Mouse (Mus musculus): ENCODE measurements around the gene Fhod1.
A peak's percentile ranks its signal among the peaks of the same experiment; 100 is the strongest.

Gene Fhod1

GRCm38 (mm10) chr8:105317941-105318340 is 29.8 kb downstream of the Fhod1 start:
- DNase-seq (ENCODE audit: low read depth, low spot score), result no peak

- no peak for DNase-seq (ENCODE audit: low read depth, low spot score)
Observed at GRCm38 (mm10) chr8:105315073-105315769, 32.5 kb downstream of the Fhod1 start.

- no peak for DNase-seq (ENCODE audit: low read depth, low spot score)
Observed at GRCm38 (mm10) chr8:105313622-105314402, 33.9 kb downstream of the Fhod1 start.

GRCm38 (mm10) chr8:105312891-105313481 is 34.8 kb downstream of the Fhod1 start:
- DNase-seq (ENCODE audit: low read depth, low spot score), result no peak

GRCm38 (mm10) chr8:105311718-105312117 is 36.0 kb downstream of the Fhod1 start:
- no peak for DNase-seq (ENCODE audit: low read depth, low spot score)

GRCm38 (mm10) chr8:105310118-105310517 is 37.6 kb downstream of the Fhod1 start:
- no peak for DNase-seq (ENCODE audit: low read depth, low spot score)

- DNase-seq (ENCODE audit: low read depth, low spot score), result no peak
Observed at GRCm38 (mm10) chr8:105309142-105309847, 38.5 kb downstream of the Fhod1 start.

GRCm38 (mm10) chr8:105308428-105308827 is 39.3 kb downstream of the Fhod1 start:
- no peak for DNase-seq (ENCODE audit: low read depth, low spot score)

GRCm38 (mm10) chr8:105307670-105308069 is 40.1 kb downstream of the Fhod1 start:
- no peak for DNase-seq (ENCODE audit: low read depth, low spot score)

- DNase-seq (ENCODE audit: low read depth, low spot score), result peak; percentile 39
Observed at GRCm38 (mm10) chr8:105306146-105306691, 41.5 kb downstream of the Fhod1 start.

GRCm38 (mm10) chr8:105305211-105306145 is 42.3 kb downstream of the Fhod1 start, which contains the start of gene Elmo3:
Gene Elmo3, plus strand, starts transcription at chr8:105305601.
- peak; percentile 87 for DNase-seq (ENCODE audit: low read depth, low spot score)

- DNase-seq (ENCODE audit: low read depth, low spot score), result no peak
Observed at GRCm38 (mm10) chr8:105304325-105305210, 43.2 kb downstream of the Fhod1 start.

GRCm38 (mm10) chr8:105303874-105304273 is 43.9 kb downstream of the Fhod1 start:
- DNase-seq (ENCODE audit: low read depth, low spot score), result no peak

- DNase-seq (ENCODE audit: low read depth, low spot score), result no peak
Observed at GRCm38 (mm10) chr8:105303396-105303795, 44.4 kb downstream of the Fhod1 start.

- no peak for DNase-seq (ENCODE audit: low read depth, low spot score)
Observed at GRCm38 (mm10) chr8:105299962-105300361, 47.8 kb downstream of the Fhod1 start.

GRCm38 (mm10) chr8:105298351-105299252 is 49.2 kb downstream of the Fhod1 start:
- no peak for DNase-seq (ENCODE audit: low read depth, low spot score)

- DNase-seq (ENCODE audit: low read depth, low spot score), result peak; percentile 92
Observed at GRCm38 (mm10) chr8:105297511-105298192, 50.1 kb downstream of the Fhod1 start, which contains the start of gene E2f4. Gene E2f4, plus strand, starts transcription at chr8:105297663.
